Mouse (Mus musculus): ENCODE results near the gene Scn4a. TPM values are rescaled to one million over a fixed set of nuclear protein-coding genes. Genes with fewer than 3 reads are reported as not detected.

Scn4a gene
- total RNA-seq, 2 experiments from 2014 or later, result not detected

- peak; percentile 98 to 100 for DNase-seq (ENCODE audit: low spot score in 2 of 2)
- H3K4me3 ChIP-seq, result peak within 1 kb of the TSS; percentile 74
- H3K27ac ChIP-seq, result peak within 1 kb of the TSS; percentile 98
- no peak for TF ChIP-seq CTCF (conservative IDR thresholded peaks at IDR 0.05)
Observed at GRCm38 (mm10) chr11:106272644-106273310, 80.3 kb downstream of the Scn4a start, which contains the start of gene Smarcd2. Smarcd2 (minus strand) TSS chr11:106272972.

- no peak for DNase-seq (ENCODE audit: low spot score in 2 of 2)
- no peak for TF ChIP-seq CTCF (conservative IDR thresholded peaks at IDR 0.05)
- peak overlapping the region; percentile 98 for H3K27ac ChIP-seq
- H3K4me3 ChIP-seq, result peak overlapping the region; percentile 74
Observed at GRCm38 (mm10) chr11:106271794-106272643, 81.1 kb downstream of the Scn4a start.

GRCm38 (mm10) chr11:106271131-106271793 lies 81.8 kb downstream of the Scn4a start:
- Histone ChIP-seq H3K27ac (peak overlapping the region; percentile 98), H3K4me3 (peak overlapping the region; percentile 74)
- DNase-seq (ENCODE audit: low spot score in 2 of 2), result no peak
- peak; percentile 49 for TF ChIP-seq CTCF (conservative IDR thresholded peaks at IDR 0.05)

GRCm38 (mm10) chr11:106269060-106269431 lies 84.0 kb downstream of the Scn4a start:
- peak overlapping the region; percentile 31 for H3K4me3 ChIP-seq
- no peak for TF ChIP-seq CTCF (conservative IDR thresholded peaks at IDR 0.05)
- H3K27ac ChIP-seq, result peak overlapping the region; percentile 96

More at GRCm38 (mm10) chr11:106269060-106269431, 84.0 kb downstream of the Scn4a start:
- no peak for DNase-seq (ENCODE audit: low spot score in 2 of 2)

Other genes with a start within 250 kb of the Scn4a start
- gene Gm10840, start 192.4 kb downstream of the Scn4a start, total RNA-seq (2021), result not detected
- 100 to 1,000 TPM; 153 TPM for gene Limd2, start 192.4 kb downstream of the Scn4a start, total RNA-seq (2021)
- 10 to 100 TPM; 32.0 to 34.3 TPM for gene Strada, start 151.1 kb downstream of the Scn4a start, total RNA-seq (2021)
- 10 to 100 TPM; 89.8 to 98.2 TPM for gene Ccdc47, start 136.9 kb downstream of the Scn4a start, total RNA-seq (2021)
- 10 to 100 TPM; 69.8 to 71.1 TPM for gene Ddx42, start 136.4 kb downstream of the Scn4a start, total RNA-seq (2021)
- 10 to 100 TPM; 33.5 to 36.1 TPM for gene Ftsj3, start 97.2 kb downstream of the Scn4a start, total RNA-seq (2021)
- gene Psmc5, start 97.1 kb downstream of the Scn4a start, total RNA-seq (2021), result 100 to 1,000 TPM; 160 to 176 TPM
- 10 to 100 TPM; 32.8 to 34.4 TPM for gene Smarcd2, start 80.3 kb downstream of the Scn4a start, total RNA-seq (2021)
- under 1 TPM; 0.15 to 0.34 TPM for gene Tcam1, start 76.6 kb downstream of the Scn4a start, total RNA-seq (2021)
- gene Gh, start 51.4 kb downstream of the Scn4a start, total RNA-seq (2021), result not detected
- gene Cd79b, start 38.5 kb downstream of the Scn4a start, total RNA-seq (2021), result not detected
- not detected for gene Prr29, start 12.2 kb upstream of the Scn4a start, total RNA-seq (2021)
- gene Icam2, start 34.8 kb upstream of the Scn4a start, total RNA-seq (2021), result 1 to 10 TPM; 2.1 to 2.2 TPM
- 10 to 100 TPM; 11.2 to 11.8 TPM for gene Ern1, start 134.6 kb upstream of the Scn4a start, total RNA-seq (2021)

Data from layer of hippocampus, adult 2 months (tissue).